Mouse (Mus musculus) urinary bladder, postnatal 0 days (tissue): Measurements from ENCODE around the gene Sub1. TPM values are rescaled to one million over a fixed set of nuclear protein-coding genes. Genes with fewer than 3 reads are reported as not detected.

Experiments used
- polyA plus RNA-seq: library from polyadenylated mRNA; unstranded; fragments of >200 nt; fragmentation: Nextera tagmentation; extraction: Ambion mirVana; gene quantifications from 2 replicates; pipeline ENCODE4 v1.2.1, GENCODE M21; 2015

Sub1 gene
- polyA plus RNA-seq, result 440 and 569 TPM in 2 replicates

DNA sequence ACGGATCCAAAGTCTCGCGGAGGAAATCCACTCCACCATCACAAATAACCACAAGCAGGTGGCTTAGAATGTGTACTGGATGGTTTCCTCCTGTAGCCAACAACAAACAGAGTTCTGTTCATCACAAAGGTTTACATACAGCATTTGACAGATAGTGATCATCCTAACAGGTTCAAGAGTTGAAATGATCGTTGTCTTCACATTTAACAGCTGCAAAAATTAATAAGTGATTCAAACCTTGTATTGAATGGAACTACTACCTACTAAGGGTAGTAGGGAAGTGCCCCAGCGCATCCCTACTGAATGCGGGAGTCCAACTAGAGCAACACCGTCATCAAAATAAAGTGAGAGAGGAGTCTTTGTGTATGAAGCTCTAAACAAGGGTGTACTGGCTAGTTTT lies at the start of gene Sub1:
Gene Sub1, minus strand, starts transcription at position 101 of the 400 bp plus-strand sequence.

Other genes with a start within 250 kb of the Sub1 start
- 1.2 and 1.6 TPM in 2 replicates for gene Npr3, start 89.7 kb downstream of the Sub1 start, polyA plus RNA-seq
- gene Zfr, start 120.8 kb upstream of the Sub1 start, polyA plus RNA-seq, result 81.4 and 83.2 TPM in 2 replicates
- gene Mtmr12, start 208.0 kb upstream of the Sub1 start, polyA plus RNA-seq, result 7.8 and 8.7 TPM in 2 replicates